13 mouse cellular contexts compared by ENCODE assay signal in genomic region chr11:108301796-108302490, GRCm38 (mm10). TPM values are rescaled to one million over a fixed set of nuclear protein-coding genes. Genes with fewer than 3 reads are reported as not detected.
"Had no signal": no experiment of that assay in that cellular context is flagged by ENCODE, and none has a peak within 500 bp of the region (broad histone marks: within the 10 kb centered on the region; RNA-seq: fewer than 3 reads in every experiment).

No protein-coding gene starts in this region.

- H3K9me3 ChIP-seq: lung, embryonic 15.5 days; neural tube, embryonic 12.5 days had no signal

- ATAC-seq: intestine, embryonic 16.5 days had no signal

- H3K36me3 ChIP-seq: lung, embryonic 15.5 days; neural tube, embryonic 12.5 days had no signal

- DNase-seq: kidney, adult 8-10 months; midbrain, embryonic 14.5 days; spleen, adult 18-20 months; thymus, adult 18-20 months; thymus, postnatal 14 days had no signal

- H3K9ac ChIP-seq: lung, embryonic 15.5 days; neural tube, embryonic 12.5 days had no signal

- H3K27ac ChIP-seq: lung, embryonic 15.5 days; neural tube, embryonic 12.5 days had no signal

- H3K4me3 ChIP-seq: lung, embryonic 15.5 days; myocyte; neural tube, embryonic 12.5 days had no signal

- H3K27me3 ChIP-seq: lung, embryonic 15.5 days; neural tube, embryonic 12.5 days had no signal

- H3K4me2 ChIP-seq: liver, embryonic 11.5 days; lung, embryonic 15.5 days; neural tube, embryonic 12.5 days had no signal

RNA-seq across cellular contexts. Expression of gene Apoh, which starts 41.2 kb away (rescaled TPM):
- total RNA-seq: megakaryocyte-erythroid progenitor cell, adult 5-6 weeks; neutrophil, adult 5-6 weeks had no signal
- polyA plus RNA-seq: limb, embryonic 11.5 days; neural tube, embryonic 12.5 days had no signal
